Mouse (Mus musculus) liver, embryonic 13.5 days (tissue): Measurements from ENCODE around the gene Atxn1. TPM values are rescaled to one million over a fixed set of nuclear protein-coding genes. Genes with fewer than 3 reads are reported as not detected.

ENCODE experiments used
- ATAC-seq: fragments of 200-750 bp; cut with Nextera tagmentation; 2 replicates; pipeline ENCODE4 v1.8.0; 2017; ENCODE audit warnings: low read depth, mild to moderate bottlenecking, moderate number of reproducible peaks, moderate library complexity
- DNase-seq: peaks from one replicate; pipeline ENCODE4 v3.0.0; 2022
- H3K27ac ChIP-seq: fragments of 300-500 bp; sonication (generic); 2 replicates; pipeline ENCODE4 v1.5.1; 2015; ENCODE audit warnings: moderate library complexity, mild to moderate bottlenecking, inconsistent platforms
- H3K27me3 ChIP-seq: fragments of 300-500 bp; sonication (generic); 2 replicates; pipeline ENCODE4 v1.6.1; 2015; ENCODE audit warnings: mild to moderate bottlenecking, inconsistent platforms
- H3K36me3 ChIP-seq: fragments of 300-500 bp; sonication (generic); 2 replicates; pipeline ENCODE4 v1.6.1; 2015; ENCODE audit warnings: mild to moderate bottlenecking, inconsistent platforms
- H3K4me1 ChIP-seq: fragments of 300-500 bp; sonication (generic); replicated peaks from 2 replicates; pipeline ENCODE4 v1.6.1; 2015; ENCODE audit warnings: inconsistent platforms
- H3K4me2 ChIP-seq: fragments of 300-500 bp; sonication (generic); 2 replicates; pipeline ENCODE4 v1.6.1; 2015; ENCODE audit warnings: inconsistent platforms, mild to moderate bottlenecking, moderate library complexity
- H3K4me3 ChIP-seq: fragments of 300-500 bp; sonication (generic); replicated peaks from 2 replicates; pipeline ENCODE4 v1.5.1; 2015; ENCODE audit warnings: mild to moderate bottlenecking, inconsistent platforms
- H3K9ac ChIP-seq: fragments of 300-500 bp; sonication (generic); 2 replicates; pipeline ENCODE4 v1.6.1; 2015; ENCODE audit warnings: mild to moderate bottlenecking, inconsistent platforms
- H3K9me3 ChIP-seq: fragments of 300-500 bp; sonication (generic); replicated peaks from 2 replicates; pipeline ENCODE4 v1.6.1; 2016; ENCODE audit warnings: inconsistent platforms
- WGBS: fragments of 180-500 bp; shearing (Covaris S2); methylation state at CpG from one replicate; pipeline ENCODE4 v1.1.7; 2015; ENCODE audit not compliant: insufficient replicate concordance; 5-methylcytosine and 5-hydroxymethylcytosine counted together
- polyA plus RNA-seq: library from polyadenylated mRNA; unstranded; fragments of >200 nt; fragmentation: Nextera tagmentation; extraction: Ambion mirVana; gene quantifications from 2 replicates; pipeline ENCODE4 v1.2.1, GENCODE M21; 2015

Gene Atxn1
- polyA plus RNA-seq, 1 experiment from 2014 or later: 1.5 TPM

DNA sequence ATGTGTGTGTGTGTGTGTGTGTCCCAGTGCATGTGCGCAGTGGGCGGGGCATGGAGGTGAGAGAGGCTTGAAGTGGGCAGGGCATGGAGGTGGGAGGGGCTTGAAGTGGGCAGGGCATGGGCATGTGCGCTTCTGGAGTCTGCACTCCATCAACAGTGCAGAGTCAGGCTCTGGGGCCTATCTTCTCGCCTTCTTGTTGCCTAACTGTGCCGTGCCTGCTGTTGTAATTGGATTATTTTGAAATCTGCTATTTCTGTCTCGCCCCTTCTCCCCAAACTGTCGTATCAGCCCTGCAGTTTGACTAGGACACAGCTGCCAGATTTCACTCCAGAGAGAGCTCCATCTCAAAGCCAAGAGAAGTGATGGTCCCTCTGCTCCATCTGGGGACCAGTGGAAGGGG lies 178.4 kb downstream of the Atxn1 start:
- ATAC-seq: no peak
- Histone ChIP-seq H3K9ac (no peak overlapping the region), H3K27me3 (no peaks in the 10 kb centered on the region), H3K36me3 (no peaks in the 10 kb centered on the region), H3K4me3 (no peak overlapping the region), H3K27ac (no peak overlapping the region), H3K4me2 (no peak overlapping the region), H3K9me3 (no peaks in the 10 kb centered on the region), H3K4me1 (no peaks in the 10 kb centered on the region)
- DNase-seq: no peak
- WGBS: 79% methylated on average over 7 of the region's 7 CpGs

- Histone ChIP-seq H3K9ac (no peak overlapping the region), H3K4me1 (no peaks in the 10 kb centered on the region), H3K9me3 (no peaks in the 10 kb centered on the region), H3K4me2 (no peak overlapping the region), H3K27ac (no peak overlapping the region), H3K4me3 (no peak overlapping the region), H3K36me3 (no peaks in the 10 kb centered on the region), H3K27me3 (no peaks in the 10 kb centered on the region)
- WGBS: 79% methylated on average over 10 of the region's 10 CpGs
- DNase-seq: no peak
- ATAC-seq: no peak
Measured at GRCm38 (mm10) chr13:45783681-45784080, 181.1 kb downstream of the Atxn1 start.

GRCm38 (mm10) chr13:45778750-45779149 lies 186.1 kb downstream of the Atxn1 start:
- WGBS: 71% methylated on average over 5 of the region's 5 CpGs
- no peaks in the 10 kb centered on the region for H3K36me3 ChIP-seq
- ATAC-seq (no peak), DNase-seq (no peak)
- peaks cover 8% of the 10 kb centered on the region for H3K4me1 ChIP-seq
- no peaks in the 10 kb centered on the region for H3K9me3 ChIP-seq
- H3K9ac ChIP-seq: no peak overlapping the region
- no peak overlapping the region for H3K27ac ChIP-seq
- H3K4me2 ChIP-seq: no peak overlapping the region
- no peaks in the 10 kb centered on the region for H3K27me3 ChIP-seq
- no peak overlapping the region for H3K4me3 ChIP-seq

DNA sequence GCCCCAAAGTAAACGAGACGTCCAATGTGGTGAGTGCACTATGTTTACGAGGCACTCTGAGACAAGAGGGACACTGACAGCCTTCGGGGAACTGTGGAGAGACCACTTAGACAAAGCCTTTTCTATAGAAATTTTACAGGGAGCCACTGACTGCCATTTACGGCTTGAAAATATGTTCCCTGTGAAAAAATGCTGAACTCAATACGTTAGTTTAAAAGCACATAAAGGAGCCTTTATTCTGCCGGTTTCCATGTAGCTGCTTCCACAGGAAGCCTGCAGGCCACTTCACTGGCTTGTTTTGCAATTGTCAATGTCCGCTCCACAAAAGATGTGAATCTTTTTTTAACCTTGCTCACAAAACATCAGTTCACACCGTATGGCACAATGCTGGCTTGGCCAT lies 186.6 kb downstream of the Atxn1 start:
- H3K4me2 ChIP-seq: no peak overlapping the region
- DNase-seq (no peak), ATAC-seq (no peak)
- no peaks in the 10 kb centered on the region for H3K36me3 ChIP-seq
- no peaks in the 10 kb centered on the region for H3K9me3 ChIP-seq
- H3K9ac ChIP-seq: no peak overlapping the region
- peaks cover 8% of the 10 kb centered on the region for H3K4me1 ChIP-seq
- no peak overlapping the region for H3K27ac ChIP-seq
- no peak overlapping the region for H3K4me3 ChIP-seq
- H3K27me3 ChIP-seq: no peaks in the 10 kb centered on the region
- 61% methylated on average over 9 of the region's 9 CpGs for WGBS

GRCm38 (mm10) chr13:45775516-45775915 lies 189.3 kb downstream of the Atxn1 start:
- Histone ChIP-seq H3K27me3 (no peaks in the 10 kb centered on the region), H3K4me1 (peaks cover 8% of the 10 kb centered on the region), H3K4me3 (no peak overlapping the region), H3K4me2 (no peak overlapping the region), H3K9me3 (no peaks in the 10 kb centered on the region), H3K27ac (no peak overlapping the region), H3K36me3 (no peaks in the 10 kb centered on the region), H3K9ac (no peak overlapping the region)
- DNase-seq (no peak), ATAC-seq (no peak)
- 67% methylated on average over 1 of the region's 1 CpGs for WGBS

DNA sequence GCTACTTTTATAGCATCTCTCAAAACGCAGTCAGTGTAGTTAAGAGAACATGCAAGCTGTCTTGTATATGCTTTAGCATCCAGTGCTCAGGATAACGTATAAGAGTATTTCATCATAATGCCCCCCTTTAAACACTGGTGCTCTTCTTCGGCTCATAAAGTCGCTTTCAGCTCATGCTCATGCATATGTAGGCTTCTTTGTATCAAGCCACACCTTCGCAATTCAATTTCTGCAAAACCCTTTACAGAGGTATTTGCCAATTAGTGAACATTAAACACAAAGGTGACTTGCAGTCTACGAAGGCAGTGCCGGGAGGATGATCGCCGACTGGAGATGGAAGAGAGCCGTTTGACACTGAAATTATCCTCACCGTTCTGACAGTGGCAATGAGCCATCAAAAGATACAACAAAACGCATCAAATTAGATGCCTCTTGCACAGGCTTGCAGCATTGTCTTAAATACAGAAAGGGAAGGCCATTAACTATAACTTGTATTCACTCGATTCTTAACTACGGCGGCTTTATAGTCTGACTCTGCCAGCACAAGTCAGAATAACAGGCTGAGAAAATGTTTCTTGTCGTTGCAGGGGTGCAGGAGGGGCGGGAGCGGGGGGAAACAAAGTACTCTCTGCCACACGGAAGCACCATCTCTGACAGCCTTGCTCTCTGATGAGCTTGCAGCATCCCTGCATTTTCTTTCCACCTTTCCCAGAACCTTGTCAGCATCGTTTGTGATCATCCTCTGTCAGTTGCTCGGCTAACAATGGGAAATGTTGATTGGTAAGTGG lies 191.2 kb downstream of the Atxn1 start:
- H3K27ac ChIP-seq: no peak overlapping the region
- peaks cover 8% of the 10 kb centered on the region for H3K4me1 ChIP-seq
- no peak overlapping the region for H3K4me3 ChIP-seq
- H3K9me3 ChIP-seq: no peaks in the 10 kb centered on the region
- ATAC-seq (no peak), DNase-seq (no peak)
- H3K36me3 ChIP-seq: no peaks in the 10 kb centered on the region
- H3K9ac ChIP-seq: no peak overlapping the region
- H3K27me3 ChIP-seq: no peaks in the 10 kb centered on the region
- 77% methylated on average over 21 of the region's 21 CpGs for WGBS
- no peak overlapping the region for H3K4me2 ChIP-seq

GRCm38 (mm10) chr13:45769757-45770156 lies 195.1 kb downstream of the Atxn1 start:
- ATAC-seq: no peak
- Histone ChIP-seq H3K4me2 (no peak overlapping the region), H3K9ac (no peak overlapping the region), H3K4me3 (no peak overlapping the region), H3K27me3 (no peaks in the 10 kb centered on the region), H3K27ac (no peak overlapping the region), H3K36me3 (no peaks in the 10 kb centered on the region), H3K4me1 (peaks cover 3% of the 10 kb centered on the region), H3K9me3 (no peaks in the 10 kb centered on the region)
- WGBS: 78% methylated on average over 11 of the region's 11 CpGs
- DNase-seq: no peak

GRCm38 (mm10) chr13:45768250-45768649 lies 196.6 kb downstream of the Atxn1 start:
- Histone ChIP-seq H3K36me3 (no peaks in the 10 kb centered on the region), H3K4me3 (no peak overlapping the region), H3K4me2 (no peak overlapping the region), H3K9ac (no peak overlapping the region), H3K9me3 (no peaks in the 10 kb centered on the region), H3K27me3 (no peaks in the 10 kb centered on the region), H3K4me1 (no peaks in the 10 kb centered on the region), H3K27ac (no peak overlapping the region)
- 74% methylated on average over 3 of the region's 3 CpGs for WGBS
- DNase-seq (no peak), ATAC-seq (no peak)

DNA sequence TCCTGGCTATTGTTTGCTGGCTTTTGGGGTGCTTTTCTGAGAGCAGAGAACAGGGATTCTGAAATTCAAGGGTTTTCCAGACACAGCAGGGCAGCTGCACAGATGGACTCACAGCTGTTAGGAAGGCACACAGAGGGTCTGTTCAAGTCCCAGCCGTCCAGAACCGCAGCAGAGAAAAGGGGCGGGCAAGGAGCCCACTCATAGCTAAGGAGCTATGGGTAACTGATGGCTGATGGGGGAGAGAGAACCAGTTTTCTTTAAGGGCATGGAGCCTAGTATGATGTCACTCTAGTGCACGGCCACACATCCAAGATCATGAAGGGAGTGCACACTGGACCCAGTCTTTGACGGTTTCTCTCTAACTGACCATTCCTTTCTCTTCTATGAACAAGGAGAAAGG lies 200.5 kb downstream of the Atxn1 start:
- no peak for DNase-seq
- no peak overlapping the region for H3K4me2 ChIP-seq
- H3K27ac ChIP-seq: no peak overlapping the region
- H3K27me3 ChIP-seq: no peaks in the 10 kb centered on the region
- 79% methylated on average over 5 of the region's 5 CpGs for WGBS
- H3K4me3 ChIP-seq: no peak overlapping the region
- no peaks in the 10 kb centered on the region for H3K36me3 ChIP-seq
- ATAC-seq: no peak
- no peak overlapping the region for H3K9ac ChIP-seq
- H3K4me1 ChIP-seq: no peaks in the 10 kb centered on the region
- H3K9me3 ChIP-seq: no peaks in the 10 kb centered on the region

GRCm38 (mm10) chr13:45762278-45762677 lies 202.5 kb downstream of the Atxn1 start:
- 72% methylated on average over 7 of the region's 7 CpGs for WGBS
- Histone ChIP-seq H3K4me2 (no peak overlapping the region), H3K9ac (no peak overlapping the region), H3K9me3 (no peaks in the 10 kb centered on the region), H3K27me3 (no peaks in the 10 kb centered on the region), H3K4me3 (no peak overlapping the region), H3K27ac (no peak overlapping the region), H3K4me1 (no peaks in the 10 kb centered on the region), H3K36me3 (no peaks in the 10 kb centered on the region)
- ATAC-seq: no peak
- no peak for DNase-seq

DNA sequence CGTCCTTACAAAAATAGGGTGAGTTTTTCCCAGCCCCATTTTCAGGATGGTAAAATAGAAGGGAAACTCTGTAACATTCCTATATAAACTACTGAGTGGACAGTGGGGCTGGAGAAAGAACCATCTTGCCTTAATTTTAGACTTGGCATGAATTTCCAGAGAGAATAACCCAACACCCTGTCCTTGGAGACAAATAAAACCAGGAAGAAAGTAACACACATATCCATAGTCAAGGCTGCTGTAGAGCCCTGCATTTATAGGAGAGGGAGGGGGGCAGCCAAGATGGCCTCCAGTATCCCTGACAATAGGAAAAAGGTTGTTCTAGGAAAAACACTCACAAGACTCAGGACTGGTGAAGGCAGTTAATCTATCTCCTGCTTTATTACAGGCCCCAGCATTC lies 210.3 kb downstream of the Atxn1 start:
- ATAC-seq (no peak), DNase-seq (no peak)
- Histone ChIP-seq H3K4me3 (no peak overlapping the region), H3K36me3 (no peaks in the 10 kb centered on the region), H3K4me2 (no peak overlapping the region), H3K4me1 (peaks cover 6% of the 10 kb centered on the region; the same call in 1 of the 2 replicates), H3K9ac (no peak overlapping the region), H3K9me3 (no peaks in the 10 kb centered on the region), H3K27ac (no peak overlapping the region), H3K27me3 (no peaks in the 10 kb centered on the region)
- WGBS: 69% methylated on average over 1 of the region's 1 CpGs

DNA sequence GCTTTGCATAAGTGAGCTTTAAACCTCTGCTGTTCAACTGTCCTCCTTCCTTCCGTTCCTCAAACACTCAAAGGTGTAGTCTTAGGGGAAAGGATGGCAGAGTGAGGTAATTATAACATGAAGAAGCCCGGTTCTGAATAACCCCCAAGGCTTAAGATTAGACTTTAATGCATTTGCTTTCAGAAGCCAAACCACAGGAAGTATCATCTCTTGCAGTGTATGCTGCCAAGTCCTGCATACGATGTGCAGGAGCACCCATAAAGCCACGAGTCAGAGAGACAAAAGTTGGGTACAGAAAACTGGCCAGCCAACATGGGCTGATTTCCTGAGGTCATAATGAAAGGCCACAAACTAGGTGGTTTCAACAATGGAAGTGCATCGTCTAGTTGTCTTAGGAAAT lies 212.3 kb downstream of the Atxn1 start:
- Histone ChIP-seq H3K27me3 (no peaks in the 10 kb centered on the region), H3K4me2 (no peak overlapping the region), H3K4me3 (no peak overlapping the region), H3K9me3 (no peaks in the 10 kb centered on the region), H3K9ac (no peak overlapping the region), H3K27ac (no peak overlapping the region), H3K36me3 (no peaks in the 10 kb centered on the region), H3K4me1 (peaks cover 13% of the 10 kb centered on the region; the same call in 1 of the 2 replicates)
- DNase-seq: no peak
- 31% methylated on average over 5 of the region's 5 CpGs for whole genome bisulfite sequencing
- ATAC-seq: no peak
